Mouse (Mus musculus): ENCODE measurements around the gene Commd1.

GRCm38 (mm10) chr11:23017943-23018342 is 35.8 kb upstream of the Commd1 start:
- TF ChIP-seq CTCF (IDR thresholded peaks at IDR 0.05; ENCODE audit: insufficient read depth, low read depth, low read length) = no peak
- no peak for TF ChIP-seq POLR2A (IDR thresholded peaks at IDR 0.05; ENCODE audit: insufficient read depth, low read depth, low read length)

All from olfactory bulb, adult 2 months (tissue).